11 mouse cellular contexts compared by ENCODE assay signal in genomic region chr19:36896791-36897569, GRCm38 (mm10). TPM values are rescaled to one million over a fixed set of nuclear protein-coding genes. Genes with fewer than 3 reads are reported as not detected.
DNase-seq lines count a peak whose midpoint lies in the region; ATAC-seq lines count a peak whose summit lies in the region.
"Had no signal": no experiment of that assay in that cellular context is flagged by ENCODE, and none has a peak within 500 bp of the region (broad histone marks: within the 10 kb centered on the region; RNA-seq: fewer than 3 reads in every experiment).

No protein-coding gene starts in this region.

- 17% methylated on average over 10 of the region's 10 CpGs for WGBS in embryonic facial prominence, embryonic 10.5 days
- 2% methylated on average over 10 of the region's 10 CpGs for WGBS in forebrain, embryonic 14.5 days
- WGBS in neural tube, embryonic 14.5 days, result 5% methylated on average over 10 of the region's 10 CpGs

- H3K27ac ChIP-seq in embryonic facial prominence, embryonic 10.5 days (replicated peaks), result peak overlapping the region; percentile 44; the same call in 1 of the 2 replicates
- peak overlapping the region; percentile 75 for H3K27ac ChIP-seq in forebrain, embryonic 14.5 days (ENCODE audit: low read depth, low read length)
- H3K27ac ChIP-seq in neural tube, embryonic 14.5 days (ENCODE audit: low read depth, low read length), result peak overlapping the region; percentile 75
- H3K27ac ChIP-seq: left cerebral cortex, adult 2 months; liver, embryonic 15.5 days had no signal

- DNase-seq in embryonic facial prominence, embryonic 10.5 days (ENCODE audit: low spot score), result no peak
- DNase-seq in forebrain, embryonic 14.5 days (ENCODE audit: low spot score), result peak; percentile 78
- peak; percentile 87 for DNase-seq in mesoderm, embryonic 11.5 days (ENCODE audit: low read depth, low spot score)
- no peak for DNase-seq in gastrocnemius, postnatal 25 days
- DNase-seq: right cerebral cortex, adult 18-20 months had no signal

- no peaks in the 10 kb centered on the region for H3K9me3 ChIP-seq in embryonic facial prominence, embryonic 10.5 days
- H3K9me3 ChIP-seq in forebrain, embryonic 14.5 days (replicated peaks; ENCODE audit: control insufficient read depth, low read length), result no peaks in the 10 kb centered on the region
- no peaks in the 10 kb centered on the region for H3K9me3 ChIP-seq in neural tube, embryonic 14.5 days (ENCODE audit: control insufficient read depth, low read length)
- H3K9me3 ChIP-seq: liver, embryonic 15.5 days had no signal

- H3K4me3 ChIP-seq in embryonic facial prominence, embryonic 10.5 days, result no peak overlapping the region
- H3K4me3 ChIP-seq in forebrain, embryonic 14.5 days (ENCODE audit: low read depth, low read length), result no peak overlapping the region
- no peak overlapping the region for H3K4me3 ChIP-seq in neural tube, embryonic 14.5 days (ENCODE audit: low read depth, low read length)
- H3K4me3 ChIP-seq: erythroblast, embryonic 14.5 days; left cerebral cortex, adult 2 months; liver, embryonic 15.5 days had no signal

- peaks cover 32% of the 10 kb centered on the region for H3K36me3 ChIP-seq in embryonic facial prominence, embryonic 10.5 days (replicated peaks)
- peaks cover 25% of the 10 kb centered on the region for H3K36me3 ChIP-seq in forebrain, embryonic 14.5 days (ENCODE audit: control insufficient read depth, insufficient read depth, low read length)
- peaks cover 10% of the 10 kb centered on the region for H3K36me3 ChIP-seq in neural tube, embryonic 14.5 days (ENCODE audit: control insufficient read depth, insufficient read depth, low read length)

- H3K4me1 ChIP-seq in embryonic facial prominence, embryonic 10.5 days, result peaks cover 12% of the 10 kb centered on the region
- peaks cover 8% of the 10 kb centered on the region for H3K4me1 ChIP-seq in forebrain, embryonic 14.5 days (ENCODE audit: control insufficient read depth, insufficient read depth, low read length)
- peaks cover 7% of the 10 kb centered on the region; the same call in 1 of the 2 replicates for H3K4me1 ChIP-seq in neural tube, embryonic 14.5 days (ENCODE audit: control insufficient read depth, insufficient read depth, low read length)
- H3K4me1 ChIP-seq: liver, embryonic 15.5 days had no signal

- H3K9ac ChIP-seq in forebrain, embryonic 14.5 days (ENCODE audit: low read length), result peak overlapping the region; percentile 29; the same call in 1 of the 2 replicates
- H3K9ac ChIP-seq in neural tube, embryonic 14.5 days (replicated peaks; ENCODE audit: low read depth, low read length), result no peak overlapping the region
- H3K9ac ChIP-seq: liver, embryonic 15.5 days had no signal

- peak; percentile 81 for ATAC-seq in forebrain, embryonic 14.5 days
- peak; percentile 90 for ATAC-seq in neural tube, embryonic 14.5 days (ENCODE audit: low read depth)
- no peak for ATAC-seq in activated CD4-positive, CD25-positive, alpha-beta regulatory T cell, adult 4 months
- ATAC-seq in inflammation-experienced regulatory T-cells, adult 6 months, result no peak

- no peaks in the 10 kb centered on the region for H3K27me3 ChIP-seq in embryonic facial prominence, embryonic 10.5 days (replicated peaks; ENCODE audit: low read depth, poor library complexity, severe bottlenecking)
- H3K27me3 ChIP-seq in forebrain, embryonic 14.5 days (replicated peaks; ENCODE audit: control insufficient read depth, insufficient read depth, low read length), result no peaks in the 10 kb centered on the region
- H3K27me3 ChIP-seq in neural tube, embryonic 14.5 days (ENCODE audit: control insufficient read depth, insufficient read depth, low read length), result no peaks in the 10 kb centered on the region
- H3K27me3 ChIP-seq: liver, embryonic 15.5 days had no signal

- H3K4me2 ChIP-seq in forebrain, embryonic 14.5 days (ENCODE audit: low read length), result no peak overlapping the region
- H3K4me2 ChIP-seq in neural tube, embryonic 14.5 days (ENCODE audit: low read depth, low read length), result no peak overlapping the region
- H3K4me2 ChIP-seq: liver, embryonic 15.5 days had no signal

RNA-seq across cellular contexts. Expression of gene Fgfbp3, which starts 22.4 kb away (rescaled TPM):
- polyA plus RNA-seq in embryonic facial prominence, embryonic 10.5 days (2016; fragmentation: Nextera tagmentation; extraction: Ambion mirVana), result 9.1 and 11.7 TPM in 2 replicates
- polyA plus RNA-seq in forebrain, embryonic 14.5 days (2014; fragmentation: Nextera tagmentation; extraction: Ambion mirVana), result 21.4 and 22.0 TPM in 2 replicates
- 73.4 and 93.0 TPM in 2 replicates for polyA plus RNA-seq in neural tube, embryonic 14.5 days (2014; fragmentation: Nextera tagmentation; extraction: Ambion mirVana)
- not detected for polyA plus RNA-seq in activated CD4-positive, CD25-positive, alpha-beta regulatory T cell, adult 4 months (2017; shearing (Covaris generic))
- under 1 TPM in 1 of 3 experiments, not detected in 2; 0.20 TPM for polyA plus RNA-seq in inflammation-experienced regulatory T-cells, adult 6 months (2017; shearing (Covaris generic))
- total RNA-seq in gastrocnemius, postnatal 25 days (2021), result 1 to 10 TPM in 1 of 2 experiments, under 1 TPM in 1; 0.94 to 1.4 TPM

RNA-seq across cellular contexts. Expression of gene Btaf1, which starts 28.9 kb away (rescaled TPM):
- polyA plus RNA-seq in embryonic facial prominence, embryonic 10.5 days (2016; fragmentation: Nextera tagmentation; extraction: Ambion mirVana), result 16.6 and 20.3 TPM in 2 replicates
- polyA plus RNA-seq in forebrain, embryonic 14.5 days (2014; fragmentation: Nextera tagmentation; extraction: Ambion mirVana), result 11.4 and 13.4 TPM in 2 replicates
- polyA plus RNA-seq in neural tube, embryonic 14.5 days (2014; fragmentation: Nextera tagmentation; extraction: Ambion mirVana), result 14.7 and 15.9 TPM in 2 replicates
- polyA plus RNA-seq in activated CD4-positive, CD25-positive, alpha-beta regulatory T cell, adult 4 months (2017; shearing (Covaris generic)), result 1 to 10 TPM; 8.2 to 9.1 TPM
- polyA plus RNA-seq in inflammation-experienced regulatory T-cells, adult 6 months (2017; shearing (Covaris generic)), result 10 to 100 TPM in 1 of 3 experiments, 1 to 10 TPM in 2; 6.4 to 11.5 (median 9.0) TPM
- 1 to 10 TPM; 6.1 to 8.8 TPM for total RNA-seq in gastrocnemius, postnatal 25 days (2021)

Comparison
In these comparisons a context has a peak if more than half of its experiments do, and no peak if none do; other contexts are left out.
1. DNase-seq: peak in forebrain, embryonic 14.5 days (single experiment) and mesoderm, embryonic 11.5 days (single experiment); none in embryonic facial prominence, embryonic 10.5 days (single experiment) and gastrocnemius, postnatal 25 days (single experiment).
2. ATAC-seq: peak in forebrain, embryonic 14.5 days (single experiment) and neural tube, embryonic 14.5 days (single experiment); none in activated CD4-positive, CD25-positive, alpha-beta regulatory T cell, adult 4 months (single experiment) and inflammation-experienced regulatory T-cells, adult 6 months (single experiment).
3. Peak in every context shown above with its lines, with median percentiles within 50 percentile points of each other: H3K27ac ChIP-seq.